Mouse (Mus musculus) monocyte, adult 59 days (primary cell): Measurements from ENCODE around the gene Plxnd1. TPM values are rescaled to one million over a fixed set of nuclear protein-coding genes. Genes with fewer than 3 reads are reported as not detected.

Experiments
- total RNA-seq, 2 experiments: library from RNA; stranded (reverse); gene quantifications; one replicate each; pipeline ENCODE4 v1.2.4; 2023

The Plxnd1 gene
- total RNA-seq = 100 to 1,000 TPM; 226 to 263 TPM

GRCm38 (mm10) chr6:115994877-115995520, at the start of gene Plxnd1:
Gene Plxnd1 (minus strand): TSS chr6:115995005.

GRCm38 (mm10) chr6:115944638-115945037, 50.2 kb downstream of the Plxnd1 start, which contains the start of gene H1foo:
Gene H1foo (plus strand): TSS chr6:115944938.

GRCm38 (mm10) chr6:115931639-115932038, 63.2 kb downstream of the Plxnd1 start, which contains the start of gene Rho:
Gene Rho (plus strand): TSS chr6:115931748.

Other genes starting within 250 kb of the Plxnd1 start
- not detected for gene Tmem40, start 232.6 kb downstream of the Plxnd1 start, total RNA-seq
- under 1 TPM in 1 of 2 experiments, not detected in 1; 0.12 TPM for gene Cand2, start 220.5 kb downstream of the Plxnd1 start, total RNA-seq
- gene Rpl32, start 186.3 kb downstream of the Plxnd1 start, total RNA-seq = 1,000 to 10,000 TPM; 1,643 to 1,718 TPM
- not detected for gene Efcab12, start 156.6 kb downstream of the Plxnd1 start, total RNA-seq
- gene Mbd4, start 141.6 kb downstream of the Plxnd1 start, total RNA-seq = 1 to 10 TPM; 7.9 to 8.5 TPM
- 1 to 10 TPM; 3.3 to 7.1 TPM for gene Ift122, start 141.5 kb downstream of the Plxnd1 start, total RNA-seq
- gene Rho, start 63.3 kb downstream of the Plxnd1 start, total RNA-seq = not detected
- not detected for gene H1foo, start 50.1 kb downstream of the Plxnd1 start, total RNA-seq
- 100 to 1,000 TPM; 163 to 174 TPM for gene Tmcc1, start 198.5 kb upstream of the Plxnd1 start, total RNA-seq
- 100 to 1,000 TPM; 107 to 112 TPM for gene Washc2, start 213.0 kb upstream of the Plxnd1 start, total RNA-seq